Mouse (Mus musculus): ENCODE data around the gene Elk4. TPM values are rescaled to one million over a fixed set of nuclear protein-coding genes. Genes with fewer than 3 reads are reported as not detected.

The Elk4 gene
- polyA plus RNA-seq, 1 experiment from 2014 or later = 17.8 TPM

DNA sequence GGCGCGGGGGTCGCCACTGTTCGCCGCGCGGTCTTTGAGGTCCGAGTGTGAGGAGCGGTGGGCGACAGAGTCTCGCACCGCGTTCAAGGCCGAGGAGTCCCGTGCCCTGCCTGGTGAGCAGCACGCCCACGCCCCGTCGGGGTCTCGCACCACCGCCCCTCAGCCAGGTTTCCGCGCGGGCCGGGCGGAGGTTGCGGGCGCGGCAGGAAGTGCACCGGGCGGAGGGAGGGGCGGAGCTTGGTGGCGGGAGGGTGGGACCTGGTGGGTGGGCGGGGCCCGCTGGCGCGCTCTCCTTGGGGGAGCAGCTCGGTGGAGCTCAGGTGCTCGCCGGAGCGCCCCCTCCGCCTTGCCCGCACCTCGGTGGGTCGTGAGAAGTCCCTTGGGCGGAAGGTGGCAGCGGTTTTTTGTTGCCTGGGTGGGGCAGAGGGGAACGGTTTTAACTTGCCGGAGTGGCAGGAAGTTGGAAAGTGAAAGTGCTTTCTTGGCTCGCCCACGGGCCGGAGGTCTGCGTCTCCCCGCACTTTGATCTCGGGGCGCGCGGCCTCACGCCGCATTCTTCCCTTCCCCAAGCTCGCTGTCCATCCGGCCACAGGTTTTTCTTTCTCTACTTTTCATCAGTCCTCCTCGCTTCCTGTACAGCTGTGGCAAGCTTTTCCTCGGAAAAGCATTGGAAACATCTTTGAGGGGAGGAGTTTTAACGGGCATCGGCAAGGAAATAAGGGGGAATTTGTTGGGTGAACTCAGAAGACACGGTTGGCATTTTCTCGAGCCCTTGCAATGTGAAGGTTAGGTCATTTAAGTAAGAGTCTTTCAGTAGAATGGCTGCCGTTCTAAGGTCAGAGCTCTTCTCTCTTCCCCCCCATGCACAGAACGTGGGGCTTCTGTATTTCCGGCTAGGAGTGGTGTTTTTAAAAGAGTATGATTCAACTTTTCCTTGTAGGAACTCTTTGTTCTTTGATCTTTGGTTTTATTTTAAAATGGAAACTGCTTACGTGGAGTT, 721 bp downstream of the Elk4 start:
- peak; percentile 90 for ATAC-seq (replicated peaks; ENCODE audit: extremely low read depth, insufficient read depth, low FRiP score)
- peak overlapping the region; percentile 62 for H3K4me3 ChIP-seq (ENCODE audit: low read length)
- WGBS = under 1% methylated on average over 67 of the region's 72 CpGs
- H3K9ac ChIP-seq (ENCODE audit: low read length) = peak overlapping the region; percentile 96
- no peaks in the 10 kb centered on the region for H3K36me3 ChIP-seq (ENCODE audit: control insufficient read depth, insufficient read depth)
- H3K4me1 ChIP-seq (ENCODE audit: control insufficient read depth, insufficient read depth, low read length) = peaks cover 28% of the 10 kb centered on the region
- H3K27ac ChIP-seq (ENCODE audit: low read length) = peak overlapping the region; percentile 99
- H3K27me3 ChIP-seq (ENCODE audit: control insufficient read depth, insufficient read depth, low read length) = no peaks in the 10 kb centered on the region
- no peaks in the 10 kb centered on the region for H3K9me3 ChIP-seq (replicated peaks; ENCODE audit: control insufficient read depth, low read length)
- H3K4me2 ChIP-seq (ENCODE audit: low read depth, low read length) = peak overlapping the region; percentile 63

GRCm38 (mm10) chr1:132008881-132009644, 1.7 kb downstream of the Elk4 start:
- WGBS = 37% methylated on average over 8 of the region's 8 CpGs
- H3K27ac ChIP-seq (ENCODE audit: low read length) = peak overlapping the region; percentile 99
- peak overlapping the region; percentile 62 for H3K4me3 ChIP-seq (ENCODE audit: low read length)
- no peaks in the 10 kb centered on the region for H3K9me3 ChIP-seq (replicated peaks; ENCODE audit: control insufficient read depth, low read length)
- H3K4me1 ChIP-seq (ENCODE audit: control insufficient read depth, insufficient read depth, low read length) = peaks cover 23% of the 10 kb centered on the region
- peak overlapping the region; percentile 96 for H3K9ac ChIP-seq (ENCODE audit: low read length)
- peak overlapping the region; percentile 63 for H3K4me2 ChIP-seq (ENCODE audit: low read depth, low read length)
- H3K27me3 ChIP-seq (ENCODE audit: control insufficient read depth, insufficient read depth, low read length) = no peaks in the 10 kb centered on the region
- ATAC-seq (replicated peaks; ENCODE audit: extremely low read depth, insufficient read depth, low FRiP score) = no peak
- no peaks in the 10 kb centered on the region for H3K36me3 ChIP-seq (ENCODE audit: control insufficient read depth, insufficient read depth)

DNA sequence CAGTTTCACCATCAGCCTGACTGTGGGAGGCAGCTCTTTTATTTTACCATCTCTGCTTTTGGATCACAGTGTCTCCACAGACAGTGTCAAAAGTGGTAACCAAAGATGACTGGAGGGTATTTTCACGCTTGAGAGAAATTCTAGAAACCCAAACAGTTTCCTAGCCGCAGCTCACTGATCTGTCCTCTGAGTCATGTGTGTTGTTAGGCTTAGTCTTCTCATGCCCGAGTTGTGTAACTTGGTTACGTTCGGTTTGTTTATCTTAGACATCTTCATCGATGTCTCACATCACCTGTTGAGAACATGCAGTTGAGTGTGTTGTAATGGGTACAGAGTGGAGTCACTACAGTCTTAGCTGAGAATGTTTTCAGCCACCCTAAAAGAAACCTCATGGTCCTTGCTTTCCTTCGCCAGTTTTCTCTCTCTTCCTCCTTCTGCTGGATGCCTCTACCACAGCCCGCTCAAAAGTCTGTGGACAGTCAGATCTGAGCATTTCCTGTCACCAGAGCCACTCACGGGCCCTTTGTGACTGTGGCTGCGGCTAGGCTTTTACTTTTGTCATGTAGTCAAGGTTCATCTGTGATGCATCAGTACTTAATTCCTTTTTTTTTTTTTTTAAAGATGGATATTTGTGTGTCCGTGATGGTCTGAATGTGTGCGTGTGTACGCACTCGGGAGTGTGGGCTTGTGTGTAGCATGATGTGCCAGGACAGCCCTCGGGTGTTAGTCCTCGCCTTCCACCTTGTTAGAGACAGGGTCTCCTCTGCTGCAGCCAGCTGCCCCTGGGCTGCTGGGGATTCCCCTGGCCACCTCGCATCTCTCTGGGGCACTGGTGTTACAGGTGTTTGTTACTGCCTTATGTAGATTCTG, 3.5 kb downstream of the Elk4 start:
- peak overlapping the region; percentile 63 for H3K4me2 ChIP-seq (ENCODE audit: low read depth, low read length)
- H3K36me3 ChIP-seq (ENCODE audit: control insufficient read depth, insufficient read depth) = peaks cover 11% of the 10 kb centered on the region
- no peak overlapping the region; the same call in 1 of the 2 replicates for H3K4me3 ChIP-seq (ENCODE audit: low read length)
- peak overlapping the region; percentile 9; the same call in 1 of the 2 replicates for H3K27ac ChIP-seq (ENCODE audit: low read length)
- 79% methylated on average over 17 of the region's 17 CpGs for WGBS
- ATAC-seq (replicated peaks; ENCODE audit: extremely low read depth, insufficient read depth, low FRiP score) = no peak
- H3K27me3 ChIP-seq (ENCODE audit: control insufficient read depth, insufficient read depth, low read length) = no peaks in the 10 kb centered on the region
- no peaks in the 10 kb centered on the region for H3K9me3 ChIP-seq (replicated peaks; ENCODE audit: control insufficient read depth, low read length)
- H3K4me1 ChIP-seq (ENCODE audit: control insufficient read depth, insufficient read depth, low read length) = peaks cover 20% of the 10 kb centered on the region
- no peak overlapping the region for H3K9ac ChIP-seq (ENCODE audit: low read length)

DNA sequence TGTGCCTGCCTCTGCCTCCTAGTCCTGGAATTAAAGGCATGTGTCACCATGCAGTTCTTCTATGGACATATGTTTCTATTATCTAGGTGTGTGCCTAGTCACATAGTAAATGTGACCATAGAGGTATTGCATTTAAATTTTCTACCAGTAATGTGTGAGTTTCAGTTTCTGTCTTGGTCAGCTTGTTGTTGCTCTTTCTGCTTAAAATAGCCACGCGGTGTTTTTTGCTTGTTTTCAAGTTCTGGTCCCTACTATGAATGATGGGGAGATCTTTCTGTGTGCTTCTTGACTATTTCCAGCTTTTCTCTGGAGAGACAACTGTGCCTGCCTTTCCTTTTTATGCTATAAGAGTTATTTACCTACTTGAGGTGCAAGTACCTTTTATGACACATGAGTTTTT, 4.4 kb downstream of the Elk4 start:
- Histone ChIP-seq H3K9me3 (replicated peaks; ENCODE audit: control insufficient read depth, low read length) (no peaks in the 10 kb centered on the region), H3K4me3 (ENCODE audit: low read length) (no peak overlapping the region), H3K4me1 (ENCODE audit: control insufficient read depth, insufficient read depth, low read length) (peaks cover 15% of the 10 kb centered on the region), H3K36me3 (ENCODE audit: control insufficient read depth, insufficient read depth) (peaks cover 15% of the 10 kb centered on the region), H3K27me3 (ENCODE audit: control insufficient read depth, insufficient read depth, low read length) (no peaks in the 10 kb centered on the region), H3K27ac (ENCODE audit: low read length) (no peak overlapping the region), H3K9ac (ENCODE audit: low read length) (no peak overlapping the region), H3K4me2 (ENCODE audit: low read depth, low read length) (no peak overlapping the region)
- 66% methylated on average over 2 of the region's 2 CpGs for WGBS
- ATAC-seq (replicated peaks; ENCODE audit: extremely low read depth, insufficient read depth, low FRiP score) = no peak

- H3K4me1 ChIP-seq (ENCODE audit: control insufficient read depth, insufficient read depth, low read length) = peaks cover 14% of the 10 kb centered on the region
- no peaks in the 10 kb centered on the region for H3K9me3 ChIP-seq (replicated peaks; ENCODE audit: control insufficient read depth, low read length)
- H3K36me3 ChIP-seq (ENCODE audit: control insufficient read depth, insufficient read depth) = peaks cover 18% of the 10 kb centered on the region
- no peak for ATAC-seq (replicated peaks; ENCODE audit: extremely low read depth, insufficient read depth, low FRiP score)
- no peak overlapping the region for H3K4me2 ChIP-seq (ENCODE audit: low read depth, low read length)
- no peaks in the 10 kb centered on the region for H3K27me3 ChIP-seq (ENCODE audit: control insufficient read depth, insufficient read depth, low read length)
- H3K27ac ChIP-seq (ENCODE audit: low read length) = no peak overlapping the region
- no peak overlapping the region for H3K4me3 ChIP-seq (ENCODE audit: low read length)
- 84% methylated on average over 8 of the region's 8 CpGs for WGBS
- H3K9ac ChIP-seq (ENCODE audit: low read length) = no peak overlapping the region
Observed at GRCm38 (mm10) chr1:132012861-132013260, 5.5 kb downstream of the Elk4 start.

DNA sequence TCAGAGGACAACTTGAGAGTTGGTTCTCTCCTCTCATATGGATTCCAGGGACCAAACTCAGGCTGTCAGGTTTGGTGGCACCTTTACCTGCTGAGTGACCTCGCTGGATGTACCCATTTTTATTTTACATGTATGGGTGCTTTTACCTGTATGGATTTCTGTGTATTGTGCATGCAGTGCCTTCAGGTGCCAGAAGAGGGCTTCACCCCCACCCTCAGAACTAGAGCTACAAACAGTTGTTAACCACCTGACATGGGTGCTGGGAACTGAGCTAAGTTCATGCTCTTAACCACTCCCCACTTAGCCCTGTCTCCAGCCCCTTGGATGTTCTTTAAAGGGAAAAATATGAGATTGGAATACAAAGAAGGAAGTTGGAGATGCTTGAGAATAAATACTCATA, 7.4 kb downstream of the Elk4 start:
- ATAC-seq (replicated peaks; ENCODE audit: extremely low read depth, insufficient read depth, low FRiP score) = no peak
- H3K9ac ChIP-seq (ENCODE audit: low read length) = no peak overlapping the region
- 94% methylated on average over 1 of the region's 1 CpGs for WGBS
- no peaks in the 10 kb centered on the region for H3K9me3 ChIP-seq (replicated peaks; ENCODE audit: control insufficient read depth, low read length)
- no peak overlapping the region for H3K4me2 ChIP-seq (ENCODE audit: low read depth, low read length)
- H3K27me3 ChIP-seq (ENCODE audit: control insufficient read depth, insufficient read depth, low read length) = no peaks in the 10 kb centered on the region
- H3K27ac ChIP-seq (ENCODE audit: low read length) = no peak overlapping the region
- no peak overlapping the region for H3K4me3 ChIP-seq (ENCODE audit: low read length)
- H3K4me1 ChIP-seq (ENCODE audit: control insufficient read depth, insufficient read depth, low read length) = peaks cover 6% of the 10 kb centered on the region; the same call in 1 of the 2 replicates
- H3K36me3 ChIP-seq (ENCODE audit: control insufficient read depth, insufficient read depth) = peaks cover 36% of the 10 kb centered on the region

DNA sequence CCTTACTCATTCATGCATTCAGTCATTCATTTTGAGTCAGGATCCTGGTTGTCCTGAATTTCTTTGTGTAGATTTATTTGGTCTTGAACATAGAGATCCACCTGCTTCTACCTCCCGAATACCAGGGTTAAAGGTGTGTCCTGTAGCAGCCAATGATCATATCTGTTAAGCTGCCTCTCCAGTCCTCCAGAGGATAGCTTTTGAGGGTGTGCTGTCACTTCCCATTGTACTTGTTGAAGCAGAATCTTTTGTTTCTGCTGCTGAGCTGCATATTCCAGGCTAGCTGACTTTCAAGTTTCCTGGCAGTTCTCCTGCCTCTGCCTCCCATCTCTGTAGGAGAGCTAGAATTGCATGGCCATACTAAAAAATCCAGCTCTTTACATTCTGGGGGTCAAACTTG, 9.3 kb downstream of the Elk4 start:
- peaks cover 46% of the 10 kb centered on the region for H3K36me3 ChIP-seq (ENCODE audit: control insufficient read depth, insufficient read depth)
- no peak overlapping the region for H3K4me2 ChIP-seq (ENCODE audit: low read depth, low read length)
- H3K27ac ChIP-seq (ENCODE audit: low read length) = no peak overlapping the region
- H3K4me1 ChIP-seq (ENCODE audit: control insufficient read depth, insufficient read depth, low read length) = peaks cover 3% of the 10 kb centered on the region; the same call in 1 of the 2 replicates
- H3K9ac ChIP-seq (ENCODE audit: low read length) = no peak overlapping the region
- ATAC-seq (replicated peaks; ENCODE audit: extremely low read depth, insufficient read depth, low FRiP score) = no peak
- no peak overlapping the region for H3K4me3 ChIP-seq (ENCODE audit: low read length)
- H3K9me3 ChIP-seq (replicated peaks; ENCODE audit: control insufficient read depth, low read length) = no peaks in the 10 kb centered on the region
- 84% methylated on average over 1 of the region's 1 CpGs for WGBS
- no peaks in the 10 kb centered on the region for H3K27me3 ChIP-seq (ENCODE audit: control insufficient read depth, insufficient read depth, low read length)

GRCm38 (mm10) chr1:132019876-132020275, 12.5 kb downstream of the Elk4 start:
- H3K4me2 ChIP-seq (ENCODE audit: low read depth, low read length) = no peak overlapping the region
- H3K4me3 ChIP-seq (ENCODE audit: low read length) = no peak overlapping the region
- WGBS = 92% methylated on average over 7 of the region's 7 CpGs
- no peak for ATAC-seq (replicated peaks; ENCODE audit: extremely low read depth, insufficient read depth, low FRiP score)
- H3K27me3 ChIP-seq (ENCODE audit: control insufficient read depth, insufficient read depth, low read length) = no peaks in the 10 kb centered on the region
- H3K9ac ChIP-seq (ENCODE audit: low read length) = no peak overlapping the region
- peaks cover 64% of the 10 kb centered on the region for H3K36me3 ChIP-seq (ENCODE audit: control insufficient read depth, insufficient read depth)
- no peaks in the 10 kb centered on the region for H3K9me3 ChIP-seq (replicated peaks; ENCODE audit: control insufficient read depth, low read length)
- no peak overlapping the region for H3K27ac ChIP-seq (ENCODE audit: low read length)
- H3K4me1 ChIP-seq (ENCODE audit: control insufficient read depth, insufficient read depth, low read length) = peaks cover under 1% of the 10 kb centered on the region
